Mouse (Mus musculus) retina, postnatal 7 days (tissue): Measurements from ENCODE around the gene Dpf3.

Source experiments
- DNase-seq: peaks from one replicate; pipeline ENCODE4 v3.0.0-alpha.2; 2012; ENCODE audit warnings: low read depth, low spot score

Dpf3 gene

GRCm38 (mm10) chr12:83413684-83414083 is 73.8 kb downstream of the Dpf3 start:
- no peak for DNase-seq

DNA sequence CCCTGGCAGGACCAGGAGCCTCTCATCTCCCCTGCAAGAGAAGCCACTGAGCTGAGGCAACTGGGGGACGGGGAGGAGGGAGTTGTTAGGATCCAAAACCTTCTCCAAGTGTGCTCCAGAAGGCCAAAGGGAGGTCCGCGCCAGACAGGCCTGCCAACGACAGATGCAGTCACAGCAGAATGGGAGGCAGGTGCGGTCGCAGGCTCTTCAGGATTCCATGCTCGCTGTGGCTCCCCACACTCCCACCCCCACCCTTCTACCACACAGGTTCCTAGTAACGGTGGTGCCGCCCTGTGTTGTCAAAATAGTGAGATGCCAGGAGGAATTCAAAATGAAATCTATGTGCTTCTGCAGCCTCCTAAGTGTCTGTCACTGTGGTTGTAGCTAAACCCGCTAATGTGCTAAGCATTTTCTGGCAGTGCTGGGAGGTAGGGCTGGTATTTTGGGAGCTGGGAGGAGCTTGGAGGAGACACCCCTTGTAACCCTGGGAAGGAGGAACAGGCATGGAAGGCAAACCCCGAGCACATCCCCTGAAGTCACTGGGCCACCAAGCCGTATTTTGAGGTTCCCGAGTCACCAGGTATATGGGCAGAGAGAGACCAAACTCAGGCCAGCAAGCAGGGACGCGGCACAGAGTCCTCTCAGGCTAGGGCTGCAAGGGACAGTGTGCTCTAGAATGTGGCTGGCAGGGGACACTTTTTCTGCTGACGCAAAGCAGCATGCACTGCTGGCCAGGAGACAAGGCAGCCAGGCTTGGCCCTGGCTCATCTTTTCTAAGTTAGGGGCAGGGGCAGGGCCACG is 75.6 kb downstream of the Dpf3 start:
- DNase-seq, result no peak

DNA sequence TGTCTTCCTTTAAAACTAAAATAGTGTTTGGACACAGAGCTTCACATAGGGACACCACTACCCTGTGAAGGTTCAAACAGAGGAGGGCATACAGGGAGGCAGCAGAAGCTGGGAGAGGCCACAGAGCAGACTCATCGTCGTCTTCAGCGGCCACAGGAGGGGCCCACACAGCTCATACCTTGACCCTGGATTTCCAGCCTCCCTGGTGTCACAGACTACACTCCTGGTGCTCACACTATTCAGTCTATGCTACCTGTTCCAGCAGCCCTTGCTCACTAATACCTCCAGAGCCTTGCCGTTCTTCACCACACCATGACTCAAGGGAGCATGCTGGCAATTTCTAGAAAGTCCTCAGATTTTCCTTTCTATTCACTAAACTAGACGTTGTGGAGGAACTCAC is 76.5 kb downstream of the Dpf3 start:
- no peak for DNase-seq

- no peak for DNase-seq
Observed at GRCm38 (mm10) chr12:83405374-83406125, 82.0 kb downstream of the Dpf3 start.

- no peak for DNase-seq
Observed at GRCm38 (mm10) chr12:83402270-83402669, 85.2 kb downstream of the Dpf3 start.

DNA sequence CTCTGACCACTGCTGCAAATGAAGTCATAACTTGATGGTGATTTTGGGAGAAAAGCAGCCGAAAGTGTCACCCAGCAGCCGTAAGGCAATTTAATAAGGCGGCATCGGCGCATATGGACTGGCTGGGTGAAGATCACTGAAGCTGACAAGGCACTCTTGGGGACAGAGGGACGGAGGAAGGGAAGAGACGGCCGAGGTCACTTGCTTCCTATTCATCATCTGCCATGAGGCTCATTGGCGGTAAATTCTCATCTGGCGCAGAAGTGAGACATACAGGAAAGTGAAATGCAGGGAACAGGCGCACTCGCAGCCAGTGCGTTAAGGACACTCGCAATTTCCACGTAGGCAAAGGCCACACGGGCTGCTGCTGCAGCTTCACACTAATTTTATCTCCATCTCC is 95.5 kb downstream of the Dpf3 start:
- no peak for DNase-seq

DNA sequence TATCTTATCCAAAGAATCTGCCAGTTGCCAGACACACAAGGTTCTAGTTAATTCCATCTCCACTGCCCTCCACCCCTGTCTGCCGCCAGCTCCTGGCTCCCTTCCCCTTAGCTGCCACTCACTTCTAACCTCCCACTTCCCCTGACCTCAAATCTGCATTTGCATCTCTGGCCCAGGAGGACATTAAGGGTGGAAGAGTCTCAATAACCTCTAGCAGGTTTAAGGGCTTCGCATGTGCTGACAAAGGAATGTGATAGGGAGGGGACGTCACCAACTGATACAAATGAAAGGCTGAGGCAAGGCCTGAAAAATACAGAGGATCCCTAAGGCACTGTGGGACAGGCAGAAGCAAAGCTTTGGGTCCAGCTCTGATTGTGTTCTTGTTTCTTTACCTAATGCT is 100.0 kb downstream of the Dpf3 start:
- no peak for DNase-seq

- DNase-seq, result no peak
Observed at GRCm38 (mm10) chr12:83381072-83381471, 106.4 kb downstream of the Dpf3 start.

DNA sequence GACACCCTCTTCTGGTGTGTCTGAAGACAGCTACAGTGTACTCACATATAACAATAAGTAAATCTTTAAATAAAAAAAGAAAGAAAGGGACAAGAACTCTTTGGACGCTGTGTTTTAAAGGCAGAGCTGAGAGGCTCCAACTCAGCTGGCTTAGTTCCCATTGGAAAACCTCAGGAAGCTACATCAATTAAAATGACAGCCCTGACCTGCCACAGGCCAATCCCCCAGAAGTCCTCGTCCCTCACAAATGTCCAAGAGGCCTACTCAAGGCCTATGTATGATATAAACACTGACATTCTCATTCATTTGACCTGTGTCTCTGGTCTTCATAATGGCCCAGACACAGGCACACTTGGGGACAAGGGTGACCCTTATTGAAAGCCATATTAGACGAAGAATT is 107.5 kb downstream of the Dpf3 start:
- no peak for DNase-seq

GRCm38 (mm10) chr12:83375015-83375831 is 112.3 kb downstream of the Dpf3 start:
- no peak for DNase-seq

DNA sequence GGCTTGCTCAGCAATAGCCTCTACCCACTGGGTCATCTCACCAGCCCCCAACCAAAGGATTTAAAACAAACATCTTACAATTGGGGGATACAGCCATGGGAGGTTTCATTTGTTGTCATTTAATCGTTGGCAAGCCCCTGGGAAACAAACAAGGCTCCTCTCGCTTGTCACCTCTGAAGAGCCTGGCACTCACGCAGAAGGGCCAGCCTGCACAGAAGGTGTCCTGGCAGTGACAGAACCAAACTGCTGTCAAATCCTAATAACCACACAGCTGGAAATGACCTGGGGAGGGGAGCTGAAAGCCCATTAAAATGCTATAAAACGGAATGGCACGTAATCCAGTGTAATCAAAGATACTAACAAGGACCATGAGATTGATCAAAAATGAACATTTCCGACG is 114.4 kb downstream of the Dpf3 start:
- no peak for DNase-seq

GRCm38 (mm10) chr12:83372290-83372689 is 115.2 kb downstream of the Dpf3 start:
- DNase-seq, result no peak

- no peak for DNase-seq
Observed at GRCm38 (mm10) chr12:83370221-83370620, 117.3 kb downstream of the Dpf3 start.

- no peak for DNase-seq
Observed at GRCm38 (mm10) chr12:83369416-83369815, 118.1 kb downstream of the Dpf3 start.

GRCm38 (mm10) chr12:83367486-83367885 is 120.0 kb downstream of the Dpf3 start:
- DNase-seq, result no peak

- no peak for DNase-seq
Observed at GRCm38 (mm10) chr12:83364771-83365170, 122.7 kb downstream of the Dpf3 start.

- DNase-seq, result no peak
Observed at GRCm38 (mm10) chr12:83361801-83362200, 125.7 kb downstream of the Dpf3 start.

DNA sequence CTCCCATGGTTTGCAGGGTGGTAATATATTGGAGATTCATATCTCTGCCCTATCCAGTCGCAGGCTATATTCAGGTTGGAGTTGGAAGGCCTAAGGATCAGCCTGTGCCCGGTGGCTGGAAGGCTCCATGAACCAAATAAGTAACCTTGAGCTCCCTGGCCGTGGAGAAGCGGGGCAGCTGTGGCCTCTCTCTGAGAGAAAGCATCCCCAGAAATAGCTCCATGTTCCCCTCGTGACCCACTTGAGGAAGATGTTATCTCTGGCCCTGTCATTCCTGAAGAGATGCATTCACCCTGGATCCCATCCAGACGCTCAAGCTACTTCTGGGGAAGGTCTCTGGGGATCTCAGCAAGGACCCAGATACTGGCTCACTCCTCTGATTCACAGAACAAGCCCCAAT is 134.9 kb downstream of the Dpf3 start:
- DNase-seq, result no peak

- no peak for DNase-seq
Observed at GRCm38 (mm10) chr12:83349736-83350135, 137.8 kb downstream of the Dpf3 start.

- no peak for DNase-seq
Observed at GRCm38 (mm10) chr12:83348246-83348645, 139.3 kb downstream of the Dpf3 start.

GRCm38 (mm10) chr12:83342875-83343185 is 144.7 kb downstream of the Dpf3 start:
- no peak for DNase-seq
